Mouse (Mus musculus): Measurements from ENCODE around the gene Hmx2. TPM values are rescaled to one million over a fixed set of nuclear protein-coding genes. Genes with fewer than 3 reads are reported as not detected.

Gene Hmx2
- polyA plus RNA-seq, 1 experiment from 2014 or later, result 0.46 TPM

- ATAC-seq (ENCODE audit: low FRiP score, low TSS enrichment), result no peak
- no peaks in the 10 kb centered on the region for H3K36me3 ChIP-seq (ENCODE audit: insufficient read depth, low read length)
- no peaks in the 10 kb centered on the region for H3K9me3 ChIP-seq (ENCODE audit: low read length)
- 5% methylated on average over 5 of the region's 5 CpGs for WGBS
- no peak overlapping the region for H3K4me2 ChIP-seq (replicated peaks; ENCODE audit: low read depth, low read length)
- H3K4me3 ChIP-seq (ENCODE audit: low read length), result no peak overlapping the region
- H3K27me3 ChIP-seq (ENCODE audit: insufficient read depth, low read length), result 0 out of 2 replicates have a peak, but pooled peaks cover 5% of the 10 kb centered on the region
- no peak overlapping the region for H3K27ac ChIP-seq (ENCODE audit: low read length)
- 0 out of 2 replicates have a peak, but pooled peaks cover 7% of the 10 kb centered on the region for H3K4me1 ChIP-seq (ENCODE audit: insufficient read depth, low read length)
- H3K9ac ChIP-seq (replicated peaks; ENCODE audit: low read length), result no peak overlapping the region
These were observed 49.9 kb downstream of the Hmx2 start for GRCm38 (mm10) chr7:131598483-131598824.

DNA sequence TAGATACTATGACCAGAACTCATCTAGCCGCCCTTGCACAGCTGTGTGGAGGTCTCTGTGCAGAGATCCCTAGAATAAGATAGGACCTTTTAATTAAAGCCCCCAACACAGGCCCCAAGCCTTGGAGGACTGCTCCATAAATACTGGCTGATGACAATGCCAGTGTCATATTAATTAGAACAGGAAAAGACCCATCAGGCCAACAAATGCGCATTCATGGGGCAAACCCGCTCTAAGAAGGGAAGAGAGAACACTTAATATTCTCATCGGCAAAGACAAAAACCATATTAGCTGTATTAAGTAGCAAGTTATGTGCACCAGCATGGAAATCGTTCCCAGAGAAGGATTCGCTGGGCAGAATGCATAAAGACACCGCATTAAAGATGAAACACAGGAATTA lies 53.5 kb downstream of the Hmx2 start:
- Histone ChIP-seq H3K4me3 (ENCODE audit: low read length) (no peak overlapping the region), H3K9ac (replicated peaks; ENCODE audit: low read length) (no peak overlapping the region), H3K4me1 (ENCODE audit: insufficient read depth, low read length) (0 out of 2 replicates have a peak, but pooled peaks cover 7% of the 10 kb centered on the region), H3K27me3 (ENCODE audit: insufficient read depth, low read length) (0 out of 2 replicates have a peak, but pooled peaks cover 5% of the 10 kb centered on the region), H3K4me2 (replicated peaks; ENCODE audit: low read depth, low read length) (no peak overlapping the region), H3K36me3 (ENCODE audit: insufficient read depth, low read length) (no peaks in the 10 kb centered on the region), H3K27ac (ENCODE audit: low read length) (no peak overlapping the region), H3K9me3 (ENCODE audit: low read length) (no peaks in the 10 kb centered on the region)
- whole genome bisulfite sequencing, result 83% methylated on average over 7 of the region's 7 CpGs
- no peak for ATAC-seq (ENCODE audit: low FRiP score, low TSS enrichment)

DNA sequence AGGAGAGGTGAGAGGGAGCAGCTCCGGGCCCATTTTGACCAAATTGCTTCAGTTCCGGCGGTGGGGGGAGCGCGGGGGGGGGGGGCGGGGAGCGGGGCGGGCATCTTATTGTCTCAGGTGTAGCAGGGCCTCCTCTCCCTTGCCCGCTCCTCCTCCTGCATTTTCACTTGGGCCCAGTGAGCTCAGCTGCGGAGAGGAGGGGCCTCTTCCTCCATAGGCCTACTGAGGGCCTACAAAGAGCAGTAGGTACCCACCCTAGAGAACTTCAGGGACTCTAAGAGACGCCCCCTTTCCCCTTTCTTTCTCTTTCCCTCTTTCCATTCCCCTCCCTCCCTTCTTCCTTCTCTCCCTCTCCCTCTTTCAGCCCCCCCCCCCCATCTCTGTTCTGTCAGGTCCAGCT lies 54.6 kb downstream of the Hmx2 start:
- Histone ChIP-seq H3K27me3 (ENCODE audit: insufficient read depth, low read length) (0 out of 2 replicates have a peak, but pooled peaks cover 5% of the 10 kb centered on the region), H3K4me2 (replicated peaks; ENCODE audit: low read depth, low read length) (no peak overlapping the region), H3K9ac (replicated peaks; ENCODE audit: low read length) (no peak overlapping the region), H3K27ac (ENCODE audit: low read length) (no peak overlapping the region), H3K9me3 (ENCODE audit: low read length) (no peaks in the 10 kb centered on the region), H3K4me3 (ENCODE audit: low read length) (no peak overlapping the region), H3K4me1 (ENCODE audit: insufficient read depth, low read length) (0 out of 2 replicates have a peak, but pooled peaks cover 6% of the 10 kb centered on the region), H3K36me3 (ENCODE audit: insufficient read depth, low read length) (no peaks in the 10 kb centered on the region)
- WGBS, result 8% methylated on average over 4 of the region's 11 CpGs
- ATAC-seq (ENCODE audit: low FRiP score, low TSS enrichment), result no peak

GRCm38 (mm10) chr7:131604946-131605345 lies 56.4 kb downstream of the Hmx2 start:
- Histone ChIP-seq H3K27ac (ENCODE audit: low read length) (no peak overlapping the region), H3K4me2 (replicated peaks; ENCODE audit: low read depth, low read length) (no peak overlapping the region)
- ATAC-seq (ENCODE audit: low FRiP score, low TSS enrichment), result no peak

DNA sequence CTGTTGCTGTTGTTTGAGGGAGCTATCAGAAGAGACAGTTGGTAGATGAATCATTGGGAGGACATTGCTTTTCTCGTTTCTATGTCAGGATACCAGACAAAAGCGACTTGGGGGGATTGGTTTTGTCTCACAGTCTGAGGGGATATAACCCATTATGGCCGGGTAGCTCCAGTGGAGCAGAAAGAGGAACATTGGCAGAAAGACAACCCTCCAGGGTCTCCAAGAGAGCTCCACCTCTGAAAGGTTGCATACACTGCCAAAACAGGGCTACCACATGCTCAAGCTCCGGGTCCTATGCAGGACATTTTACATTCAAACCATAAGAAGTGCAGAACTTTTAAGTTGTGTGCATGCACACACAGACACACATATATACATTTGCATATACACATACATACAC lies 56.9 kb downstream of the Hmx2 start:
- Histone ChIP-seq H3K9me3 (ENCODE audit: low read length) (no peaks in the 10 kb centered on the region), H3K9ac (replicated peaks; ENCODE audit: low read length) (no peak overlapping the region), H3K4me3 (ENCODE audit: low read length) (no peak overlapping the region), H3K4me2 (replicated peaks; ENCODE audit: low read depth, low read length) (no peak overlapping the region), H3K27ac (ENCODE audit: low read length) (no peak overlapping the region), H3K4me1 (ENCODE audit: insufficient read depth, low read length) (0 out of 2 replicates have a peak, but pooled peaks cover 4% of the 10 kb centered on the region), H3K27me3 (ENCODE audit: insufficient read depth, low read length) (0 out of 2 replicates have a peak, but pooled peaks cover 2% of the 10 kb centered on the region), H3K36me3 (ENCODE audit: insufficient read depth, low read length) (no peaks in the 10 kb centered on the region)
- 68% methylated on average over 4 of the region's 4 CpGs for WGBS
- no peak for ATAC-seq (ENCODE audit: low FRiP score, low TSS enrichment)

More at GRCm38 (mm10) chr7:131604946-131605345, 56.4 kb downstream of the Hmx2 start:
- H3K27me3 ChIP-seq (ENCODE audit: insufficient read depth, low read length), result 0 out of 2 replicates have a peak, but pooled peaks cover 5% of the 10 kb centered on the region
- 78% methylated on average over 10 of the region's 10 CpGs for WGBS
- H3K9me3 ChIP-seq (ENCODE audit: low read length), result no peaks in the 10 kb centered on the region
- no peaks in the 10 kb centered on the region for H3K36me3 ChIP-seq (ENCODE audit: insufficient read depth, low read length)
- no peak overlapping the region for H3K4me3 ChIP-seq (ENCODE audit: low read length)
- H3K9ac ChIP-seq (replicated peaks; ENCODE audit: low read length), result no peak overlapping the region
- 0 out of 2 replicates have a peak, but pooled peaks cover 4% of the 10 kb centered on the region for H3K4me1 ChIP-seq (ENCODE audit: insufficient read depth, low read length)

Other genes starting within 250 kb of the Hmx2 start
- gene Cuzd1, start 226.5 kb upstream of the Hmx2 start, polyA plus RNA-seq (2015; fragmentation: Nextera tagmentation; extraction: Ambion mirVana), result not detected in 2 replicates
- not detected in 2 replicates for gene Fam24b, start 219.3 kb upstream of the Hmx2 start, polyA plus RNA-seq (2015; fragmentation: Nextera tagmentation; extraction: Ambion mirVana)
- not detected in 2 replicates for gene Fam24a, start 214.9 kb upstream of the Hmx2 start, polyA plus RNA-seq (2015; fragmentation: Nextera tagmentation; extraction: Ambion mirVana)
- gene 2310057M21Rik, start 186.0 kb upstream of the Hmx2 start, polyA plus RNA-seq (2015; fragmentation: Nextera tagmentation; extraction: Ambion mirVana), result 20.4 and 22.0 TPM in 2 replicates
- gene Pstk, start 177.6 kb upstream of the Hmx2 start, polyA plus RNA-seq (2015; fragmentation: Nextera tagmentation; extraction: Ambion mirVana), result 65.1 and 66.1 TPM in 2 replicates
- gene Ikzf5, start 138.3 kb upstream of the Hmx2 start, polyA plus RNA-seq (2015; fragmentation: Nextera tagmentation; extraction: Ambion mirVana), result 13.9 and 15.8 TPM in 2 replicates
- gene Acadsb, start 138.2 kb upstream of the Hmx2 start, polyA plus RNA-seq (2015; fragmentation: Nextera tagmentation; extraction: Ambion mirVana), result 110 and 115 TPM in 2 replicates
- gene Hmx3, start 5.9 kb upstream of the Hmx2 start, polyA plus RNA-seq (2015; fragmentation: Nextera tagmentation; extraction: Ambion mirVana), result not detected in 2 replicates
- gene Bub3, start 11.4 kb downstream of the Hmx2 start, polyA plus RNA-seq (2015; fragmentation: Nextera tagmentation; extraction: Ambion mirVana), result 234 and 249 TPM in 2 replicates